Mouse (Mus musculus) liver, adult (tissue): Measurements from ENCODE around the gene Arhgap18.

ENCODE experiments used
- GATA4 ChIP-seq: IDR thresholded peaks from 2 replicates; pipeline ENCODE4 v1.6.1; 2014; ENCODE audit warnings: mild to moderate bottlenecking, low read length; ENCODE audit not compliant: insufficient replicate concordance

The Arhgap18 gene

DNA sequence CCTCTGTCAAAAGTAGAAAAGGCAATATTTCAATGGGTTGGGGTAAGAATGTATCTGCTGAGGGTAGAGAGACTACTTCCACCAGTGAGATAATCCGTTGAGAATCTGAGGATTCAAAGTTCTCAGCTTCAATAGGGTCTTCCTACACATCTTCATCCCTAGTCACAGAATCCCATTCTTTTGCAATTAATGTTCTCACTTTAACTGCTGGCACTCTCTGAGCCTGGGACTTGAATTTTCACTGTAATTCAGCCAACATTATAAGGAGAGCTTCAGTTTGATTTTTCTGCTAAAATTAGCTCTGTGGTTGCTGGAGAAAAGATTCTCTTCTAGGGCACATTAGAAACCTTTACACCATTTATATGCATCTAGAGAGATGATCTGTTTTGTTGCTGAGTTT, 150.6 kb downstream of the Arhgap18 start:
- no peak for TF ChIP-seq GATA4

DNA sequence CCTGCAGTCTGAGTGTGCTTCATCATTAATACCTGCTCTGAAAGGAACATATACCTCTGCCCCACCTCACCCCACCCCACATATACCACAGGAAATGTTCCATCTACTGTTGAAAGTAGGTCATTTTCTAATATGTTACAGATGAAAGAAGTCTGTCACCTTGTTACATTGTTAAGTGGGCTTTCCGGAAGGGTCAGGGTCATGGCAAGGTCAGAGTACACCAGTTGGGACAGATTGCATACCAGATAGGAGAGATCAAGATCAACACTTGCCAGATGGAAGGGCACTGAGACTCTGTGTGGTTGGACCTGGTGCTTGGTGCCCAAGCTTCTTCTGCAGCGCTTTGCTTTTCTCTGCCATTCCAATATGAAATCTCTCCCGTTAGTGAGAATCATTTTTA, 158.0 kb downstream of the Arhgap18 start:
- no peak for TF ChIP-seq GATA4

DNA sequence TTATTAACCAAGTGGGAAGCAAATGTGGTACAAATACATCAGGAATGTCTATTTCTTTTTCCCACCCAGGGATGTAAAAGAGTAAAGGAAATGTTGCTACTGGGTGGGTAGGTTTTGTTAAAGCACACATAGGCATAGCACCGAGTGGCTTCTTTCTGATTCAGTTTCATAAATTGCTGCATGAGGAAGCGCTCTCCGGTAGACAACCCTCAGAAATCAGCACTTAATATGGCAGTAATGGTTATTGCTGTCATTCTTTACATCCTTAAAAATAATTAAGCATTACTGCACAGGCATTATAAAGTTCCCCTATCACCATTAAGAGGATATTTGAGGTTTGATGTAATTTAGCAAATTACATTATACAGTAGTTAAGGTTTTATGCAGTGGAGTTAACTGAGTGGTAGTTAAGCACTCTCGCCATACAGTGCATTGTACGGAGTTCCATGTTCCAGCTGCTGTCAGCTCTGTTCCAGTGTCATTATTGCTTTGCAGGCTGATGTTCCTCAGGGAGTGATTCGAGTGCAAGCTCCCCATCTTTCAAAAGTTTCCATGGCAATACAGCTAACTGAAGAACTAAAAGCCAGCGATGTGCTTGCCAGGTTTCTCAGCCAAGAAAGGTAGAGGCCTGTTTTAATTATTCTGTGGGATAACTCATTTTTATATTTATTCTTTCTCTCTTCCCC, 159.0 kb downstream of the Arhgap18 start:
- TF ChIP-seq GATA4: no peak

DNA sequence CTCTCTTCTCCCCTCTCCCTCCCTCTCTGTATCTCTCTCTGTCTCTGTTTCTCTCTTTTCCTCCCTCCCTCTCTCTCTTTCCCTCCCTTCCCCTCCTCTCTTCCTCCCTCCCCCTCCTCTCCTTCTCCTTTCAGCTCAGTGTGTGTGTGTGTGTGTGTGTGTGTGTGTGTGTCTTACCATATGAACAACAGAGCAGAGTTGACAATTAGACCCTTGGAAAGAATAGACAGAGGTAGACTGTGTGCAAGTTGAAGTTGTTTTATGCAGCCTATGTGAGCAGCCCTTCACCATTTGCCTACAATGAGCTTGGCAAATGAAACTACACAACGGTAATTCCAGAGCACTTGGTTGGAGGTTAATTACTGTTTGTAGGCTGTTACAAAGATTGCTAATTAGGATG, 159.6 kb downstream of the Arhgap18 start:
- TF ChIP-seq GATA4: no peak

DNA sequence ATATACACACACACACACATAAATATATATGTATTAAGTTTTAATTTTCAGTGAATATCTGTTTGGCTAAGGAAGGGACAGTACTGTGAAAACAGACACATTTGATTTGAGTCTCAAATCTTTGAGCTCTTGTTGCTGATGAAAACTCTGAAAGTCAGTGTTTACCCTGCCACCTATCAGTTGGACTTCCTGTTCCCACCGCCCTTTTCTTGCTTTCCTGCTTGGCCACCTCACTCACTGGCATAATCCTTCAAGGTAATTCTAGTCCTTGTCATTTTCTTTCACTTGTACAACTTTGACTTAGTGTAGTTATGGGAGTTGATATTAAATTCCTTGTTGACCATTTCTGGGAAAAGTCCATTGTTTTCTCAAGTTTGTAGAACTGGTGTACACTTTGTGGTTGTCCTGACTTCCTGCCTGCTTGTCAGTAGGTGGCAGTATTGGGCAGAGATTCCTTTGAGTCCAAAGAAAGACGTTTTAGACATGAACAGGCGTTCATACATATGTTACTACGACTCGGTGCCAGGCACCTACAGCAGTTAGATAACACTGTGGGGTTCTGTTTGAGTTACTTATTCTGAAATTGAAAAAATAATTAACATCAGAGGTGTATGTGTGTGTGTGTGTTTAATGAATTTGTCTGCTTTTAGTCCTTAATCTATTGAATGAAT, 166.2 kb downstream of the Arhgap18 start:
- no peak for TF ChIP-seq GATA4

DNA sequence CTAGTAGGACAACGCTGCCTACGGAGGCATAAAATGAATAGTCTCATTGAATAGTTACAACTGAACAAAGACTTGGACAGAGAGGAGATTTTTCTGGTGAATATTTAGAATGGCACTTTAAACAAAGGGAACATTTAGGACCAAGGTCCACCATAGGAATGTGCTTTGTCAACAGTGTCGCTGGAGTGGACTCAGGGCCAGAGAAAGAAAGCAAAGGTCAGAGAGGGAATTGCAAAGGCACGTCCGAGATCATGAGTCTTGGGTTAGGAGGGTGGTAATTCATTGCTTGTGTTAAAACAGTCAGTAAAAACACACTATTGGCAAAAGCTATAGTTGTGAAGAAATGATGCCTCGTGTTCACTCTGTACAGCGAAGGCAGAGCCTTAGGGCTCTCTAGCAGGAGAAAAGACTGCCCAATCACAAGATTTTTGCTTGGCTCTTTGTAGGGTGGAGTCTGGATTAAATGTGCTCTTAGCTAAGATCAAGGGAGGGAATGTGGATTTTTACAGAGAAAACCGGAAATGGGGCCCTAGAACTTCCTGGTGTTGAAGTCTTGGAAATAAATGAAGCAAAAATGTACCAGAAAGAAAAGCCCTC, 167.3 kb downstream of the Arhgap18 start:
- TF ChIP-seq GATA4: no peak

DNA sequence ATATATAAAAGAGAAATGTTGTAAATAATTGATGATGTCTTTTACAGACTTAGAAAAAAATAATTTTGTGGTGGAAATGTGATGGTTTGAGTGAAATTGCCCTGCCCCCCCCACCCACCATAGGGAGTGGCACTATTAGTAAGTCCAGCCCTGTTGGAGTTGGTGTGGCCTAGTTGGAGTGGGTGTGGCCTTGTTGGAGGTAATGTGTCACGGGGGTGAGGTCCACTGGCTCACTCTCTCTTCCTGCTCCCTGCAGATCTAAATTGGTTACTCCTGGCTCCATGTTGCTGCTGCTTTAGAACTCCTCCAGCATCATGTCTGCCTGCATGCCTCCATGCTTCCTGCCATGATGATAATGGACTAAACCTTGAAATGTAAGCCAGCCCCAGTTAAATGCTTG, 186.3 kb downstream of the Arhgap18 start:
- TF ChIP-seq GATA4: no peak

DNA sequence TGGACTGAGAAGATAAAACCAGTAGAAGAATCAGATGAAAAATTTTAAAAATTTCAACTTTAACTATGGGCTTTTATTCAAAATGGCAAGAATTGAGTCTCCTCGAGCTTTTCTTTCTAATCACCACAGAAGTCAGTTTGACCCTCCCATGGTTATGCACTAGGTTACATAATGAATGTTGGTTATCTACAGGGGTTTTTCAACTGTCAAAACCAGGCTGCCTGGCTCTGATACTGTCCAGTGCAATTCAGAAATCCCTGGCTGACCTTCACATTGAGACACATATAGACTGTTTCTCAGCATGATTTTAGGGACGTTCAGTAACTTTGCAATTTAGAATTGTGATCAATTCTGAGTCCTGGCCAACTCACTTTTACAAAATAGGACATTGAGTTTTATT, 195.1 kb downstream of the Arhgap18 start:
- no peak for TF ChIP-seq GATA4

DNA sequence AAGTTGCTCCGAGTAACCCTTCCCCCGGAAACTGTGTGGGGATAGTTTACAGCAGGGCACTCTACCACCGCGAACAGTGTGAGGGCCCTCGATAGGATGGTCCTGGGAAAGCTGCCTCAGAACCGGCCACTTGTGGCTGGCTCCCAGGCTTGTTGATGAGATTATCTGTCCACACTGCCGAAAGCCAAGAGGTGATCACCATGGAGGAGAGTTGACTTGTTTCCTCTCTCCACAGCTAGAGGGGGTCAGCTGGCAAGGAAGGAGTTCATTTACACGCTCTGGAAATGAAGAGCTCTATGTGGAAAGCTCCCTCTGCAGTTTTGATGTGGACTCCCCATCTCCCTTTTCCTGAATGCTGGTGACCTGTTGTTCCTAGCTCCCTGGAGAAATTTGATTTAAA, 196.4 kb downstream of the Arhgap18 start:
- no peak for TF ChIP-seq GATA4

DNA sequence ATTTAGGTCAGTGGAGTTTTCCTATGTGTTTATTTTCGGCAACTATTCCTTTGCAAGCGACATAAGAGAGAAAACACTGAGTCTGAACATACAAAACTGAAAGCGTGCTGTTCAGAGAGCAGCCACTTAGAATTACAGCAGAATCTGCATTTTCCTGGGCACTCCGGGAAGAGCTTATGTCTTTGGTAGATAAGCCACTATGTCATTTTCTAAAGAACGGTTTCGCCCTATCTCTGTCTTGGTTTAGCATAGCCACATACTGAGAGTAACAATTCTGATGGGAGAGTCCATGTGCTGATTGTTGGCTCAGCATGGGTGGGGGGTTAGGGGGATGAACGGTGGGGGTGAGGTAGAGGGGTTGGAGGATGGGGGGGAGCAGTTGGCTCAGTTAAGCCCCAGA, 197.2 kb downstream of the Arhgap18 start:
- TF ChIP-seq GATA4: no peak

DNA sequence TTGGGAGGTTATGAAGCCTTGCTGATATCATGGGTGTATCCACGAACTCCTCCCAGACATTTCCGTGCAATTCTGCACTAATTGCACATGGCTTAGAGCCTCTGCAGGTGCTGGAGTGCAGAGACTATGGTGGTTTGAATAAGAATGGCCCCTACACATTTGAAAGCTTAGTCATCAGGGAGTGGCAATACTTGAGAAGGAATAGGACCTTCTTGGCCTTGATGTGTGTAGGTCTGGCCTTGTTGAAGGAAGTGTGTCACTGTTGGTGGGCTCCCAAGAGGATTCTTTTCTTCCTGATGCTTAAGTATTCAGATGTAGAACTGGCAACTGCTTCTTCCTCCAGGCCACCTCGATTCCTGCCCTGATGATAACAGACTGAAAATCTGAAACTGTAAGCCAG, 205.3 kb downstream of the Arhgap18 start:
- no peak for TF ChIP-seq GATA4
